Mouse (Mus musculus) hindbrain, embryonic 16.5 days (tissue): ENCODE results near the gene Kat7. TPM values are rescaled to one million over a fixed set of nuclear protein-coding genes. Genes with fewer than 3 reads are reported as not detected.
A peak's percentile ranks its signal among the peaks of the same experiment; 100 is the strongest.

ENCODE experiments used
- ATAC-seq: fragments of 200-750 bp; cut with Nextera tagmentation; 2 replicates; pipeline ENCODE4 v1.8.0; 2017; ENCODE audit warnings: moderate TSS enrichment, moderate library complexity
- H3K27ac ChIP-seq: fragments of 300-500 bp; sonication (generic); 2 replicates; pipeline ENCODE4 v1.5.1; 2014; ENCODE audit warnings: low read depth, mild to moderate bottlenecking, control low read depth, low read length, moderate library complexity
- H3K27me3 ChIP-seq: fragments of 300-500 bp; sonication (generic); replicated peaks from 2 replicates; pipeline ENCODE4 v1.6.1; 2014; ENCODE audit warnings: low read length; ENCODE audit not compliant: control insufficient read depth, insufficient read depth
- H3K36me3 ChIP-seq: fragments of 300-500 bp; sonication (generic); 2 replicates; pipeline ENCODE4 v1.6.1; 2014; ENCODE audit warnings: mild to moderate bottlenecking, low read length, moderate library complexity, mixed read lengths; ENCODE audit not compliant: control insufficient read depth, insufficient read depth
- H3K4me1 ChIP-seq: fragments of 300-500 bp; sonication (generic); 2 replicates; pipeline ENCODE4 v1.6.1; 2014; ENCODE audit warnings: low read depth, low read length; ENCODE audit not compliant: control insufficient read depth, insufficient read depth
- H3K4me2 ChIP-seq: fragments of 300-500 bp; sonication (generic); 2 replicates; pipeline ENCODE4 v1.6.1; 2014; ENCODE audit warnings: mild to moderate bottlenecking, low read length, control low read depth, moderate library complexity
- H3K4me3 ChIP-seq: fragments of 300-500 bp; sonication (generic); 2 replicates; pipeline ENCODE4 v1.5.1; 2014; ENCODE audit warnings: mild to moderate bottlenecking, low read length, control low read depth, moderate library complexity
- H3K9ac ChIP-seq: fragments of 300-500 bp; sonication (generic); 2 replicates; pipeline ENCODE4 v1.6.1; 2014; ENCODE audit warnings: low read depth, mild to moderate bottlenecking, control low read depth, low read length, moderate library complexity
- H3K9me3 ChIP-seq: fragments of 300-500 bp; sonication (generic); 2 replicates; pipeline ENCODE4 v1.6.1; 2014; ENCODE audit warnings: mild to moderate bottlenecking, low read length, moderate library complexity; ENCODE audit not compliant: control insufficient read depth
- WGBS: fragments of 180-500 bp; shearing (Covaris S2); extraction: QIAGEN DNeasy Blood & Tissue Kit; methylation state at CpG from one replicate; pipeline ENCODE4 v1.1.7; 2014; 5-methylcytosine and 5-hydroxymethylcytosine counted together
- polyA plus RNA-seq: library from polyadenylated mRNA; unstranded; fragments of >200 nt; fragmentation: Nextera tagmentation; extraction: Ambion mirVana; gene quantifications from 2 replicates; pipeline ENCODE4 v1.2.1, GENCODE M21; 2015

Gene Kat7
- polyA plus RNA-seq, 1 experiment from 2014 or later, result 61.5 TPM

GRCm38 (mm10) chr11:95350960-95351359, 40.9 kb upstream of the Kat7 start:
- no peak for ATAC-seq
- Histone ChIP-seq H3K36me3 (no peaks in the 10 kb centered on the region), H3K9me3 (no peaks in the 10 kb centered on the region), H3K27me3 (no peaks in the 10 kb centered on the region), H3K9ac (no peak overlapping the region), H3K4me2 (no peak overlapping the region), H3K4me1 (no peaks in the 10 kb centered on the region), H3K4me3 (no peak overlapping the region), H3K27ac (no peak overlapping the region)
- WGBS, result 92% methylated on average over 3 of the region's 3 CpGs

- WGBS, result 68% methylated on average over 6 of the region's 6 CpGs
- Histone ChIP-seq H3K36me3 (no peaks in the 10 kb centered on the region), H3K27me3 (no peaks in the 10 kb centered on the region), H3K9me3 (no peaks in the 10 kb centered on the region), H3K4me2 (no peak overlapping the region), H3K4me1 (no peaks in the 10 kb centered on the region), H3K27ac (0 out of 2 replicates have a peak overlapping the region, but pooled peaks have one; percentile 26), H3K9ac (no peak overlapping the region), H3K4me3 (no peak overlapping the region)
- no peak for ATAC-seq
These were observed 40.2 kb upstream of the Kat7 start for GRCm38 (mm10) chr11:95350289-95350688.

- H3K4me2 ChIP-seq, result no peak overlapping the region
- H3K9ac ChIP-seq, result no peak overlapping the region
- no peaks in the 10 kb centered on the region for H3K27me3 ChIP-seq
- H3K4me1 ChIP-seq, result peaks cover 6% of the 10 kb centered on the region
- H3K27ac ChIP-seq, result no peak overlapping the region
- no peak overlapping the region for H3K4me3 ChIP-seq
- no peaks in the 10 kb centered on the region for H3K36me3 ChIP-seq
- WGBS, result 68% methylated on average over 2 of the region's 2 CpGs
- ATAC-seq, result no peak
- H3K9me3 ChIP-seq, result no peaks in the 10 kb centered on the region
These were observed 34.1 kb upstream of the Kat7 start for GRCm38 (mm10) chr11:95344181-95344580.

- no peak overlapping the region for H3K27ac ChIP-seq
- no peaks in the 10 kb centered on the region for H3K9me3 ChIP-seq
- ATAC-seq, result no peak
- peaks cover 6% of the 10 kb centered on the region for H3K4me1 ChIP-seq
- no peak overlapping the region for H3K9ac ChIP-seq
- no peak overlapping the region for H3K4me2 ChIP-seq
- no peak overlapping the region for H3K4me3 ChIP-seq
- H3K36me3 ChIP-seq, result no peaks in the 10 kb centered on the region
- H3K27me3 ChIP-seq, result no peaks in the 10 kb centered on the region; the same call in 1 of the 2 replicates
- 63% methylated on average over 4 of the region's 4 CpGs for WGBS
These were observed 33.1 kb upstream of the Kat7 start for GRCm38 (mm10) chr11:95343180-95343579.

GRCm38 (mm10) chr11:95340664-95341063, 30.6 kb upstream of the Kat7 start:
- ATAC-seq, result no peak
- peaks cover 12% of the 10 kb centered on the region for H3K4me1 ChIP-seq
- H3K9me3 ChIP-seq, result no peaks in the 10 kb centered on the region
- H3K4me3 ChIP-seq, result no peak overlapping the region
- 37% methylated on average over 5 of the region's 5 CpGs for WGBS
- H3K27me3 ChIP-seq, result no peaks in the 10 kb centered on the region; the same call in 1 of the 2 replicates
- no peak overlapping the region for H3K9ac ChIP-seq
- no peaks in the 10 kb centered on the region for H3K36me3 ChIP-seq
- H3K27ac ChIP-seq, result no peak overlapping the region
- H3K4me2 ChIP-seq, result no peak overlapping the region

GRCm38 (mm10) chr11:95340259-95340658, 30.2 kb upstream of the Kat7 start:
- Histone ChIP-seq H3K4me3 (no peak overlapping the region), H3K9ac (no peak overlapping the region), H3K27ac (no peak overlapping the region), H3K27me3 (no peaks in the 10 kb centered on the region; the same call in 1 of the 2 replicates), H3K4me2 (no peak overlapping the region), H3K9me3 (no peaks in the 10 kb centered on the region), H3K36me3 (no peaks in the 10 kb centered on the region), H3K4me1 (peaks cover 12% of the 10 kb centered on the region)
- 23% methylated on average over 1 of the region's 1 CpGs for WGBS
- ATAC-seq, result no peak

DNA sequence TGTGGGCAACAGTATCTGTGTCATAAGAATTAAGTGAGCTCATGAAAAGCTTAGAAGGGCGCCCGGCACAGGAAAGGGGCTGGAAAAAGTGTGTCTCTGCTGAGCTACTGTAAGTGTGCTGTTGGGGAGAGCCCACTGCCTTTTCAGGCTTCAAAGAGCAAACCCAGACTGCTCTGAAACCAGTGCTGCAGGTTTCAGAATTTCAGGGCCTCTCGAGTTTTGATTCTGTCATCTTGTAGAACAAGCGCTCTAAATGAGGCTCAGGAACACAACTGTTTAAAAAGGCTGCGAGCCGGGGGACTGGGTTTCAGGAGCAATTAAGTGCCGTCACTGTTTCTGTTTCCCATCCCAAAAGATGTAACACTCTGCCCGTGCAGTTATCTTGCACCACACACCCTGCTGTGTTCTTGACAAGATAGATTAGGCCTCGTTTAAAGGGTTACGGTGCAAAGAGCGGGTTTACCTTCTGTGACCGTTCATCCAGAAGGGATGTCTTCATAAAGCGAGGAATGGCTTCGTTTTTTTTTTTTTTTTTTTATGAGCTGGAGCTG, 29.5 kb upstream of the Kat7 start:
- ATAC-seq, result no peak
- Histone ChIP-seq H3K4me2 (peak overlapping the region; percentile 27), H3K4me1 (peaks cover 12% of the 10 kb centered on the region), H3K36me3 (no peaks in the 10 kb centered on the region), H3K4me3 (no peak overlapping the region), H3K27me3 (no peaks in the 10 kb centered on the region; the same call in 1 of the 2 replicates), H3K9ac (no peak overlapping the region; the same call in 1 of the 2 replicates), H3K27ac (no peak overlapping the region), H3K9me3 (no peaks in the 10 kb centered on the region)
- 15% methylated on average over 14 of the region's 14 CpGs for WGBS

DNA sequence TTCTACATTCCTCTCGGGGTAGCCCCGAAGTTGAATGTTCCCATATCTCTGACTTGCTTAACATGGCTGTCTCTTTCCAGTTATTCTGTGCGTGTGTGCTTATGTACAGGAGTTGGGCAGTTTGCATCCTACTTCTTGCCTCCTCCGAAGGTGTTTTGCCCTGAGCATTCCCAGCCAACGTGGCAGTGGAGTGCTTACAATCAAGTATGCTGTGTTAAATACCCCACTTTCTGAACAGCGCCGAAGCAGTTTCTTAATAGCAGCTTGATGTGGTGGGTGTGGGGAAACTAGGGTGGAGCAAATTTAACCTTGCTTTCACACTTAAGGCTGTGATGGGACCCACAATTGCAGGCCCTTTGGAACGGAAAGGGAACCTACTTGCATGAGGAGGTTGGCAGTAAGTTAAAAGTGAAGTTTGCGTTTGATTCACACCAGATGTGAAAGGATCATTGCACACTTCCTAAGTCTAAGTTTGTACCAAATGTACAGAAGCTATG, 27.8 kb upstream of the Kat7 start:
- peak overlapping the region; percentile 89 for H3K4me3 ChIP-seq
- H3K27ac ChIP-seq, result no peak overlapping the region
- peaks cover 12% of the 10 kb centered on the region for H3K4me1 ChIP-seq
- WGBS, result 25% methylated on average over 9 of the region's 9 CpGs
- H3K4me2 ChIP-seq, result peak overlapping the region; percentile 99
- H3K36me3 ChIP-seq, result no peaks in the 10 kb centered on the region
- no peak for ATAC-seq
- no peaks in the 10 kb centered on the region; the same call in 1 of the 2 replicates for H3K27me3 ChIP-seq
- H3K9me3 ChIP-seq, result no peaks in the 10 kb centered on the region
- no peak overlapping the region; the same call in 1 of the 2 replicates for H3K9ac ChIP-seq

DNA sequence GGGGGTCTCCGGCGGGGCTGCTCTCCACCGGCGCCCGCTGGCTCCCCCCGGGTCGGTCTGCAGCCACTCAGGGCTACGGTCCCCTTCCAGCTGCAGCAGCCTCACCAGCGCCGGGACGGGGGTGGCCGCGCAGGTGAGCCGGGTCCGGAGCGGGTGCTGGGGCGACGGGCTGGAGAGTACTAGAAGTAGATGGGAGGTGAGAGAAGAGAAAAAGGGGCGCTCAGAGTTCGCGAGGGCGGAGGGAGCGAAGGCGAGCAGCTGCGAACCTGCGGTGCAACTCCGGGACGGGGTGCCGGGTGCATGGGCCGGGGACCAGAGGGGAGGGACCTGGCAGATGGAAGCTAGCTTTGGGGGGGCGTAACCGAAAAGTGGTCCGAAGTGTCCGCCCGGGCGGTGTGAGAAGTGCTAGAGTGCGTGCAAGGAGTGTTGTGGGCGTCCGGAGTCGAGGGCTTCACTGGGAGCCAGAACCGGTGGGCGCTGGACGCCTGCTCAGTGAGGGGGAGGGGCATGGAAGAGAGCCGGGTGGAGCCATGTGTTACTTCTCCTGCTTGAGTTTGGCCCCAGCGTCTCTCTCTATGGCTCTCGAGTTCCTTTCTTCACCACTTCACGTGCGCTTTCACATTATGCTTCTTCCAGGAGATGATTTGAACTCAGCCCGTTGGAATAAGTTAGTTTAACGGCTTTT, 27.2 kb upstream of the Kat7 start:
- Histone ChIP-seq H3K4me1 (peaks cover 12% of the 10 kb centered on the region), H3K27me3 (no peaks in the 10 kb centered on the region; the same call in 1 of the 2 replicates), H3K9ac (peak overlapping the region; percentile 79), H3K9me3 (no peaks in the 10 kb centered on the region), H3K27ac (peak overlapping the region; percentile 54; the same call in 1 of the 2 replicates), H3K4me2 (peak overlapping the region; percentile 99), H3K4me3 (peak overlapping the region; percentile 89), H3K36me3 (no peaks in the 10 kb centered on the region)
- peak; percentile 76 for ATAC-seq
- WGBS, result under 1% methylated on average over 44 of the region's 50 CpGs
